Mouse (Mus musculus): ENCODE data around the gene Hba-a1. TPM values are rescaled to one million over a fixed set of nuclear protein-coding genes. Genes with fewer than 3 reads are reported as not detected.
A peak's percentile ranks its signal among the peaks of the same experiment; 100 is the strongest.

Hba-a1 gene
- polyA plus RNA-seq, 1 experiment from 2014 or later, result 5,259 TPM

GRCm38 (mm10) chr11:32300279-32301267 lies 17.3 kb downstream of the Hba-a1 start:
- Histone ChIP-seq H3K36me3 (no peaks in the 10 kb centered on the region), H3K4me3 (replicated peaks) (peak overlapping the region; percentile 26), H3K4me2 (peak overlapping the region; percentile 52), H3K9me3 (replicated peaks) (no peaks in the 10 kb centered on the region), H3K27me3 (peaks cover 21% of the 10 kb centered on the region), H3K4me1 (no peaks in the 10 kb centered on the region), H3K27ac (no peak overlapping the region), H3K9ac (no peak overlapping the region)
- WGBS, result 57% methylated on average over 16 of the region's 17 CpGs
- no peak for ATAC-seq (replicated peaks; ENCODE audit: low FRiP score)

- Histone ChIP-seq H3K27me3 (peaks cover 21% of the 10 kb centered on the region), H3K9ac (no peak overlapping the region), H3K4me3 (replicated peaks) (no peak overlapping the region), H3K4me2 (no peak overlapping the region), H3K27ac (no peak overlapping the region), H3K4me1 (no peaks in the 10 kb centered on the region), H3K9me3 (replicated peaks) (no peaks in the 10 kb centered on the region), H3K36me3 (no peaks in the 10 kb centered on the region)
- WGBS, result 91% methylated on average over 1 of the region's 1 CpGs
- no peak for ATAC-seq (replicated peaks; ENCODE audit: low FRiP score)
Measured at GRCm38 (mm10) chr11:32301506-32301905, 18.2 kb downstream of the Hba-a1 start.

GRCm38 (mm10) chr11:32302824-32303419 lies 19.6 kb downstream of the Hba-a1 start:
- H3K4me2 ChIP-seq, result no peak overlapping the region
- H3K27me3 ChIP-seq, result peaks cover 21% of the 10 kb centered on the region
- 52% methylated on average over 2 of the region's 2 CpGs for WGBS
- H3K36me3 ChIP-seq, result no peaks in the 10 kb centered on the region
- H3K4me3 ChIP-seq (replicated peaks), result no peak overlapping the region
- peaks cover 8% of the 10 kb centered on the region for H3K4me1 ChIP-seq
- H3K27ac ChIP-seq, result no peak overlapping the region
- no peak overlapping the region for H3K9ac ChIP-seq
- no peak for ATAC-seq (replicated peaks; ENCODE audit: low FRiP score)
- no peaks in the 10 kb centered on the region for H3K9me3 ChIP-seq (replicated peaks)

GRCm38 (mm10) chr11:32303455-32303854 lies 20.1 kb downstream of the Hba-a1 start:
- no peak overlapping the region for H3K4me3 ChIP-seq (replicated peaks)
- no peak for ATAC-seq (replicated peaks; ENCODE audit: low FRiP score)

GRCm38 (mm10) chr11:32307006-32307405 lies 23.7 kb downstream of the Hba-a1 start:
- Histone ChIP-seq H3K36me3 (no peaks in the 10 kb centered on the region), H3K27ac (no peak overlapping the region), H3K4me2 (no peak overlapping the region), H3K27me3 (peaks cover 8% of the 10 kb centered on the region; the same call in 1 of the 2 replicates), H3K4me3 (replicated peaks) (no peak overlapping the region), H3K4me1 (peaks cover 28% of the 10 kb centered on the region), H3K9me3 (replicated peaks) (no peaks in the 10 kb centered on the region), H3K9ac (no peak overlapping the region)
- no peak for ATAC-seq (replicated peaks; ENCODE audit: low FRiP score)
- 74% methylated on average over 1 of the region's 1 CpGs for WGBS

More at GRCm38 (mm10) chr11:32303455-32303854, 20.1 kb downstream of the Hba-a1 start:
- Histone ChIP-seq H3K36me3 (no peaks in the 10 kb centered on the region), H3K9ac (no peak overlapping the region), H3K27me3 (peaks cover 21% of the 10 kb centered on the region), H3K27ac (no peak overlapping the region), H3K9me3 (replicated peaks) (no peaks in the 10 kb centered on the region), H3K4me1 (peaks cover 11% of the 10 kb centered on the region), H3K4me2 (no peak overlapping the region)
- 77% methylated on average over 1 of the region's 1 CpGs for WGBS

- H3K4me2 ChIP-seq, result no peak overlapping the region
- H3K36me3 ChIP-seq, result no peaks in the 10 kb centered on the region
- ATAC-seq (replicated peaks; ENCODE audit: low FRiP score), result peak; percentile 74
- 0 out of 2 replicates have a peak, but pooled peaks cover 4% of the 10 kb centered on the region for H3K27me3 ChIP-seq
- H3K9ac ChIP-seq, result no peak overlapping the region
- H3K4me3 ChIP-seq (replicated peaks), result no peak overlapping the region
- no peaks in the 10 kb centered on the region for H3K9me3 ChIP-seq (replicated peaks)
- WGBS, result 37% methylated on average over 4 of the region's 4 CpGs
- H3K27ac ChIP-seq, result 0 out of 2 replicates have a peak overlapping the region, but pooled peaks have one; percentile 15
- peaks cover 28% of the 10 kb centered on the region for H3K4me1 ChIP-seq
Measured at GRCm38 (mm10) chr11:32309446-32309845, 26.1 kb downstream of the Hba-a1 start.

- WGBS, result 72% methylated on average over 3 of the region's 3 CpGs
- 0 out of 2 replicates have a peak, but pooled peaks have one; percentile 33 for ATAC-seq (replicated peaks; ENCODE audit: low FRiP score)
- H3K9me3 ChIP-seq (replicated peaks), result no peaks in the 10 kb centered on the region
- H3K27me3 ChIP-seq, result 0 out of 2 replicates have a peak, but pooled peaks cover 4% of the 10 kb centered on the region
- H3K36me3 ChIP-seq, result no peaks in the 10 kb centered on the region
- H3K4me2 ChIP-seq, result no peak overlapping the region
- H3K4me3 ChIP-seq (replicated peaks), result no peak overlapping the region
- H3K9ac ChIP-seq, result no peak overlapping the region
- peaks cover 28% of the 10 kb centered on the region for H3K4me1 ChIP-seq
- no peak overlapping the region for H3K27ac ChIP-seq
Measured at GRCm38 (mm10) chr11:32309928-32310327, 26.6 kb downstream of the Hba-a1 start.

GRCm38 (mm10) chr11:32316009-32316408 lies 32.7 kb downstream of the Hba-a1 start:
- Histone ChIP-seq H3K4me1 (no peaks in the 10 kb centered on the region), H3K27ac (no peak overlapping the region), H3K9me3 (replicated peaks) (no peaks in the 10 kb centered on the region), H3K9ac (no peak overlapping the region), H3K27me3 (0 out of 2 replicates have a peak, but pooled peaks cover 4% of the 10 kb centered on the region), H3K4me2 (no peak overlapping the region), H3K36me3 (no peaks in the 10 kb centered on the region), H3K4me3 (replicated peaks) (no peak overlapping the region)
- WGBS, result 83% methylated on average over 3 of the region's 3 CpGs
- no peak for ATAC-seq (replicated peaks; ENCODE audit: low FRiP score)

- ATAC-seq (replicated peaks; ENCODE audit: low FRiP score), result peak; percentile 48; the same call in 1 of the 2 replicates
Measured at GRCm38 (mm10) chr11:32320507-32321195, 37.3 kb downstream of the Hba-a1 start.

GRCm38 (mm10) chr11:32321196-32321565 lies 37.9 kb downstream of the Hba-a1 start:
- Histone ChIP-seq H3K27me3 (no peaks in the 10 kb centered on the region), H3K36me3 (no peaks in the 10 kb centered on the region), H3K9me3 (replicated peaks) (no peaks in the 10 kb centered on the region), H3K27ac (no peak overlapping the region), H3K9ac (no peak overlapping the region), H3K4me2 (no peak overlapping the region), H3K4me1 (peaks cover 8% of the 10 kb centered on the region; the same call in 1 of the 2 replicates), H3K4me3 (replicated peaks) (no peak overlapping the region)
- WGBS, result 41% methylated on average over 8 of the region's 8 CpGs
- ATAC-seq (replicated peaks; ENCODE audit: low FRiP score), result peak; percentile 46; the same call in 1 of the 2 replicates

More at GRCm38 (mm10) chr11:32320507-32321195, 37.3 kb downstream of the Hba-a1 start:
- H3K9ac ChIP-seq, result no peak overlapping the region
- peaks cover 8% of the 10 kb centered on the region; the same call in 1 of the 2 replicates for H3K4me1 ChIP-seq
- 72% methylated on average over 11 of the region's 11 CpGs for WGBS
- H3K4me3 ChIP-seq (replicated peaks), result no peak overlapping the region
- no peaks in the 10 kb centered on the region for H3K36me3 ChIP-seq
- no peak overlapping the region for H3K27ac ChIP-seq
- H3K27me3 ChIP-seq, result no peaks in the 10 kb centered on the region
- H3K9me3 ChIP-seq (replicated peaks), result no peaks in the 10 kb centered on the region
- no peak overlapping the region for H3K4me2 ChIP-seq

- H3K4me2 ChIP-seq, result peak overlapping the region; percentile 53
- ATAC-seq (replicated peaks; ENCODE audit: low FRiP score), result peak; percentile 72
- peak overlapping the region; percentile 26 for H3K4me3 ChIP-seq (replicated peaks)
- no peak overlapping the region for H3K9ac ChIP-seq
- H3K4me1 ChIP-seq, result peaks cover 8% of the 10 kb centered on the region; the same call in 1 of the 2 replicates
- H3K9me3 ChIP-seq (replicated peaks), result no peaks in the 10 kb centered on the region
- H3K27ac ChIP-seq, result no peak overlapping the region
- WGBS, result 10% methylated on average over 15 of the region's 15 CpGs
- H3K27me3 ChIP-seq, result 0 out of 2 replicates have a peak, but pooled peaks cover 3% of the 10 kb centered on the region
- no peaks in the 10 kb centered on the region for H3K36me3 ChIP-seq
Measured at GRCm38 (mm10) chr11:32324609-32325008, 41.3 kb downstream of the Hba-a1 start.
